Mouse (Mus musculus): ENCODE data around the gene Fn3krp. TPM values are rescaled to one million over a fixed set of nuclear protein-coding genes. Genes with fewer than 3 reads are reported as not detected.

Fn3krp gene
- total RNA-seq, 1 experiment: 9.9 TPM

GRCm38 (mm10) chr11:121407366-121408155, 13.6 kb upstream of the Fn3krp start:
- H3K4me3 ChIP-seq (ENCODE audit: insufficient read depth in 1 of 2, low read depth in 1 of 2, low read length in 2 of 2, poor library complexity in 1 of 2, severe bottlenecking in 1 of 2): no peak overlapping the region
- no peaks in the 10 kb centered on the region for H3K9me3 ChIP-seq (ENCODE audit: control insufficient read depth, insufficient read depth, low read depth, low read length)
- in situ Hi-C loops (cut with MboI; ENCODE audit: low sequenced_read_pairs in 2 of 2, unreplicated experiment in 2 of 2): no loop called here
- no peak overlapping the region for H3K27ac ChIP-seq (ENCODE audit: insufficient read depth, low read depth, low read length, poor library complexity, severe bottlenecking)
- no peaks in the 10 kb centered on the region for H3K4me1 ChIP-seq (ENCODE audit: control insufficient read depth in 2 of 2, insufficient read depth in 2 of 2, low read length in 2 of 2, poor library complexity in 1 of 2)
- no peak for DNase-seq (ENCODE audit: low read depth, low spot score)
- H3K36me3 ChIP-seq (ENCODE audit: control insufficient read depth, insufficient read depth, low read length, poor library complexity, severe bottlenecking): no peaks in the 10 kb centered on the region
- H3K9ac ChIP-seq (ENCODE audit: insufficient read depth, low read depth, low read length, poor library complexity, severe bottlenecking): no peak overlapping the region
- TF ChIP-seq MAFK (IDR thresholded peaks at IDR 0.05; ENCODE audit: insufficient read depth, low read depth, low read length) (no peak), ZC3H11A (IDR thresholded peaks at IDR 0.05; ENCODE audit: borderline replicate concordance, low read depth, low read length) (no peak), HCFC1 (IDR thresholded peaks at IDR 0.05; ENCODE audit: borderline replicate concordance, insufficient read depth, low read length) (no peak), CHD2 (IDR thresholded peaks at IDR 0.05; ENCODE audit: low read depth, low read length) (no peak)

DNA sequence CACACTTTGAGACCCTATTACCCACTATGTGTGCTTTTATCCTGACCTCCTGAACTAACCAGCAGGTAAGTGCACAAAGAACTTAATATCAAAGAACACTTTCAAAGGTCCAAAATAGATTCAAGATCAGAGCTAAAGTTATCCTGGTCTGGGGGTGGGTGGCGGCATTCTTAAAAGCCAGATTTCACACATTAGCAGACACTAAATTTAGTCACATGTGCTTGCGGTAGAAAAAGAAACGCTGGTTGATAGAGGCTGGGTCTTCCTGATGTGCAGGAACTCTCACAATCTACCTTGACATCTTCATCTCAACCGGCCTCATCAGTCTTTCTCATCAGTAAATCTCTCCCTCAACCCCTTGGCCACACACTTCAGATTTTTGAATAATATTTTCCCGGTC, 6.4 kb upstream of the Fn3krp start:
- Histone ChIP-seq H3K27ac (ENCODE audit: insufficient read depth, low read depth, low read length, poor library complexity, severe bottlenecking) (no peak overlapping the region), H3K9ac (ENCODE audit: insufficient read depth, low read depth, low read length, poor library complexity, severe bottlenecking) (no peak overlapping the region), H3K9me3 (ENCODE audit: control insufficient read depth, insufficient read depth, low read depth, low read length) (no peaks in the 10 kb centered on the region), H3K4me1 (ENCODE audit: control insufficient read depth in 2 of 2, insufficient read depth in 2 of 2, low read length in 2 of 2, poor library complexity in 1 of 2) (no peaks in the 10 kb centered on the region), H3K36me3 (ENCODE audit: control insufficient read depth, insufficient read depth, low read length, poor library complexity, severe bottlenecking) (no peaks in the 10 kb centered on the region), H3K4me3 (ENCODE audit: insufficient read depth in 1 of 2, low read depth in 1 of 2, low read length in 2 of 2, poor library complexity in 1 of 2, severe bottlenecking in 1 of 2) (no peak overlapping the region)
- in situ Hi-C loops (cut with MboI; ENCODE audit: low sequenced_read_pairs in 2 of 2, unreplicated experiment in 2 of 2): no loop called here
- no peak for DNase-seq (ENCODE audit: low read depth, low spot score)
- TF ChIP-seq MAFK (IDR thresholded peaks at IDR 0.05; ENCODE audit: insufficient read depth, low read depth, low read length) (no peak), HCFC1 (IDR thresholded peaks at IDR 0.05; ENCODE audit: borderline replicate concordance, insufficient read depth, low read length) (no peak), ZNF384 (IDR thresholded peaks at IDR 0.05; ENCODE audit: low read depth, low read length) (no peak), ZC3H11A (IDR thresholded peaks at IDR 0.05; ENCODE audit: borderline replicate concordance, low read depth, low read length) (no peak), CHD2 (IDR thresholded peaks at IDR 0.05; ENCODE audit: low read depth, low read length) (no peak)

DNA sequence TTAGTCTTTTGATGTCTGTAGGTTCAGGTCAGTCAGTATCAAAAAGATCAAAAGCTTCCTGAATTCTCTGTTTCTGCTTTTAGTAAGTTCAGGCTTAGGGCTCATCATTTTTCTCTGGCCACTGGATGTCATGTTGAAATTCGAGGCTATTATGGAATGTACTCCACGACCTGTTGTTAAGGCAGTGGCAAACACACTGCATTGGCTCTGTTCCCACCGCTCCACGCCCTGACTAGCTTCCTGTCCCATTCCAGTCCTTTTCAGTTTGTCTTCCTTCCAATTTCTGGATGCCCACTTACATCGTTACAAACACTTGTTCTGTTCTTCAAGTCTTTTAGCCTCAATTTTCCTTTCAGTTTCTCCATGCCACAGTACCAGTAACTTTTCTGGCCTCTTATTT, 5.8 kb upstream of the Fn3krp start:
- H3K4me3 ChIP-seq (ENCODE audit: insufficient read depth in 1 of 2, low read depth in 1 of 2, low read length in 2 of 2, poor library complexity in 1 of 2, severe bottlenecking in 1 of 2): no peak overlapping the region
- TF ChIP-seq ZC3H11A (IDR thresholded peaks at IDR 0.05; ENCODE audit: borderline replicate concordance, low read depth, low read length): no peak
- no peak for TF ChIP-seq CHD2 (IDR thresholded peaks at IDR 0.05; ENCODE audit: low read depth, low read length)
- TF ChIP-seq MAFK (IDR thresholded peaks at IDR 0.05; ENCODE audit: insufficient read depth, low read depth, low read length): no peak
- TF ChIP-seq HCFC1 (IDR thresholded peaks at IDR 0.05; ENCODE audit: borderline replicate concordance, insufficient read depth, low read length): no peak
- TF ChIP-seq ZNF384 (IDR thresholded peaks at IDR 0.05; ENCODE audit: low read depth, low read length): no peak
- no peak overlapping the region for H3K27ac ChIP-seq (ENCODE audit: insufficient read depth, low read depth, low read length, poor library complexity, severe bottlenecking)
- no peaks in the 10 kb centered on the region for H3K9me3 ChIP-seq (ENCODE audit: control insufficient read depth, insufficient read depth, low read depth, low read length)
- no peak for DNase-seq (ENCODE audit: low read depth, low spot score)
- in situ Hi-C loops (cut with MboI; ENCODE audit: low sequenced_read_pairs in 2 of 2, unreplicated experiment in 2 of 2): no loop called here
- H3K9ac ChIP-seq (ENCODE audit: insufficient read depth, low read depth, low read length, poor library complexity, severe bottlenecking): no peak overlapping the region
- H3K36me3 ChIP-seq (ENCODE audit: control insufficient read depth, insufficient read depth, low read length, poor library complexity, severe bottlenecking): no peaks in the 10 kb centered on the region
- no peaks in the 10 kb centered on the region for H3K4me1 ChIP-seq (ENCODE audit: control insufficient read depth in 2 of 2, insufficient read depth in 2 of 2, low read length in 2 of 2, poor library complexity in 1 of 2)

DNA sequence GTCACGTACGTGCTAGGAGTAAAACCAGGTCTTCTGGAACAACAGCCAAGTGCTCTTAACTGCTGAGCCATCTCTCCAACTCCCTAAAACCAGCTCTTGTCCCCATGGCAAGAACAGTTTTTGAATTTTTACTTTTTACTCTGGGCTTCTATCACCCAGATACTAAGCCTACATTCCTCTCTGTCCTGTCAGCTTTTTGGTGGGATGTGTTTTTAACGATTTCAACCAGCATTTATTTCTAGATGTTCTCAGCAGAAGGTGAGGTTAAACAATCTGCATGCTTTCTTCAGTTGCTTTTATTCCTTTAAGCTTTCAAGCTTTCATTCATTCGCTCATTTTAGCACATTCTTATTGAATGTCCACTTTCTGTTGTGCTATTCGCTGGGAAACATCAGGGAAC, 3.2 kb upstream of the Fn3krp start:
- no peak overlapping the region for H3K9ac ChIP-seq (ENCODE audit: insufficient read depth, low read depth, low read length, poor library complexity, severe bottlenecking)
- H3K27ac ChIP-seq (ENCODE audit: insufficient read depth, low read depth, low read length, poor library complexity, severe bottlenecking): no peak overlapping the region
- no peak for TF ChIP-seq HCFC1 (IDR thresholded peaks at IDR 0.05; ENCODE audit: borderline replicate concordance, insufficient read depth, low read length)
- TF ChIP-seq CHD2 (IDR thresholded peaks at IDR 0.05; ENCODE audit: low read depth, low read length): no peak
- TF ChIP-seq ZNF384 (IDR thresholded peaks at IDR 0.05; ENCODE audit: low read depth, low read length): no peak
- no peak for TF ChIP-seq ZC3H11A (IDR thresholded peaks at IDR 0.05; ENCODE audit: borderline replicate concordance, low read depth, low read length)
- TF ChIP-seq MAFK (IDR thresholded peaks at IDR 0.05; ENCODE audit: insufficient read depth, low read depth, low read length): no peak
- H3K9me3 ChIP-seq (ENCODE audit: control insufficient read depth, insufficient read depth, low read depth, low read length): no peaks in the 10 kb centered on the region
- no peak overlapping the region for H3K4me3 ChIP-seq (ENCODE audit: insufficient read depth in 1 of 2, low read depth in 1 of 2, low read length in 2 of 2, poor library complexity in 1 of 2, severe bottlenecking in 1 of 2)
- in situ Hi-C loops (cut with MboI; ENCODE audit: low sequenced_read_pairs in 2 of 2, unreplicated experiment in 2 of 2): no loop called here
- DNase-seq (ENCODE audit: low read depth, low spot score): no peak
- H3K36me3 ChIP-seq (ENCODE audit: control insufficient read depth, insufficient read depth, low read length, poor library complexity, severe bottlenecking): no peaks in the 10 kb centered on the region
- peaks cover 0 to 2% of the 10 kb centered on the region in 2 experiments; a peak in 1 of 4 replicates for H3K4me1 ChIP-seq (ENCODE audit: control insufficient read depth in 2 of 2, insufficient read depth in 2 of 2, low read length in 2 of 2, poor library complexity in 1 of 2)

Data from ES-E14 (cell line).